Mouse (Mus musculus) forebrain, postnatal 0 days (tissue): ENCODE data around the gene Btrc. TPM values are rescaled to one million over a fixed set of nuclear protein-coding genes. Genes with fewer than 3 reads are reported as not detected.
"Not testable (repeated sequence)": the region's sequence is repeated elsewhere in the genome, so short reads cannot be mapped to it uniquely, and the experiment has no call there.

Source experiments
- ATAC-seq: fragments of 200-750 bp; cut with Nextera tagmentation; 2 replicates; pipeline ENCODE4 v1.8.0; 2017; ENCODE audit warnings: mild to moderate bottlenecking, moderate library complexity
- DNase-seq: peaks from one replicate; pipeline ENCODE4 v3.0.0-alpha.2; 2015
- H3K27ac ChIP-seq: fragments of 300-500 bp; sonication (generic); 2 replicates; pipeline ENCODE4 v1.5.1; 2014; ENCODE audit warnings: low read depth, mild to moderate bottlenecking, antibody characterized with exemption, low read length, moderate library complexity, mixed read lengths
- H3K27me3 ChIP-seq: fragments of 300-500 bp; sonication (generic); 2 replicates; pipeline ENCODE4 v1.6.1; 2014; ENCODE audit warnings: mild to moderate bottlenecking, low read length, mixed read lengths; ENCODE audit not compliant: insufficient read depth
- H3K36me3 ChIP-seq: fragments of 300-500 bp; sonication (generic); 2 replicates; pipeline ENCODE4 v1.6.1; 2014; ENCODE audit warnings: mild to moderate bottlenecking, moderate library complexity; ENCODE audit not compliant: insufficient read depth
- H3K4me1 ChIP-seq: fragments of 300-500 bp; sonication (generic); 2 replicates; pipeline ENCODE4 v1.6.1; 2014; ENCODE audit warnings: antibody characterized with exemption; ENCODE audit not compliant: insufficient read depth
- H3K4me2 ChIP-seq: fragments of 300-500 bp; sonication (generic); 2 replicates; pipeline ENCODE4 v1.6.1; 2014; ENCODE audit warnings: low read depth, mild to moderate bottlenecking, moderate library complexity
- H3K4me3 ChIP-seq: fragments of 300-500 bp; sonication (generic); 2 replicates; pipeline ENCODE4 v1.5.1; 2014; ENCODE audit warnings: low read depth, low read length, mixed read lengths
- H3K9ac ChIP-seq: fragments of 300-500 bp; sonication (generic); 2 replicates; pipeline ENCODE4 v1.6.1; 2014; ENCODE audit warnings: mild to moderate bottlenecking
- H3K9me3 ChIP-seq: fragments of 300-500 bp; sonication (generic); 2 replicates; pipeline ENCODE4 v1.6.1; 2016; ENCODE audit warnings: low read length
- CTCF ChIP-seq: sonication (generic); IDR thresholded peaks from 2 replicates; pipeline ENCODE4 v1.5.1; 2016; ENCODE audit warnings: antibody characterized with exemption, control low read depth, low read depth
- WGBS: fragments of 180-500 bp; shearing (Covaris S2); extraction: QIAGEN DNeasy Blood & Tissue Kit; methylation state at CpG from one replicate; pipeline ENCODE4 v1.1.7; 2014; 5-methylcytosine and 5-hydroxymethylcytosine counted together
- polyA plus RNA-seq: library from polyadenylated mRNA; unstranded; fragments of >200 nt; fragmentation: Nextera tagmentation; extraction: Ambion mirVana; gene quantifications from 2 replicates; pipeline ENCODE4 v1.2.1, GENCODE M21; 2015
- total RNA-seq: library from RNA; depleted of rRNA; stranded (reverse); fragments of >200 nt; gene quantifications from 2 replicates; pipeline ENCODE4 v1.2.3, GENCODE M21; 2014

Btrc gene
- total and polyA plus RNA-seq, 2 experiments from 2014 or later = 46.9 to 64.7 TPM

DNA sequence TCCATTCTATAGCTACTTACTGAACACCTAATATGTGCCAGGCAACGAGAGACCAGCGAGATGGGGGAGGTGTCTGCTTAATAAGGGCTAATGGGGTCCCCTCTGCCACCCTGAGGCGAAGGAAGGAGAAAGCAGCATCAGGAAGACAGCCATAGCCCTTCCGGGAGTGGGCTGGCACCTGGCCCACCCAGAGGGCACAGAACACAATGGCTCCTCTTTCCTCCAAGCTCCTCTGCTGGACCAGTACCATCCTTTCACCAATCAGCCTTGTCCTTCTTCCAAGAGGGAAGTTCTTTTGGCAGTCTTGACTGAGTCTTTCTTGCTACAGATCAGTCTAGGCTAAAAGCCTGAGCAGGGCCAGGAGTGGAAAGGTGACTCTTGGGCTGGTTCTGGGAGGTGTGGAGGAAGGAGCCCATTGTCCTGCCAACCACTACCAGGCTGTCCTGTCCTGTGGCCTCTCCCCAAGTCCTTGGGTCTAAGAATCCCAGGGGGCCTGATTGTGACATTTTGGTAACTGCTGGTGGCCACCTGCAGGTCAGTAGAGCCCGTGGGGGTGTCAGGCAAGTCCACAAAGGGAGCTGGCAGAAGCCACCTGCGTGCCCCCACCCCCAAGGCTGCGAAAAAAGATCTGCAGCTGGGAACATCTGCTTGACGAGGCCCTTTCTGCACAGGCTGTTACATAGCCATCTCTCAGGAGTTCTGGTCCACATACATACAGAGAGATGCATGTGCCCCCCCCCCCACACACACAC is 177.3 kb downstream of the Btrc start:
- peaks cover 10% of the 10 kb centered on the region for H3K4me1 ChIP-seq
- 17% methylated on average over 8 of the region's 8 CpGs for WGBS
- no peaks in the 10 kb centered on the region for H3K36me3 ChIP-seq
- DNase-seq = peak; percentile 35
- no peaks in the 10 kb centered on the region for H3K9me3 ChIP-seq
- peak overlapping the region; percentile 40 for H3K4me3 ChIP-seq
- ATAC-seq = peak; percentile 42
- H3K4me2 ChIP-seq = peak overlapping the region; percentile 78
- TF ChIP-seq CTCF = peak; percentile 10; the same call in 1 of the 2 replicates
- H3K27ac ChIP-seq = peak overlapping the region; percentile 69
- peak overlapping the region; percentile 66 for H3K9ac ChIP-seq
- H3K27me3 ChIP-seq = 0 out of 2 replicates have a peak, but pooled peaks cover 2% of the 10 kb centered on the region

DNA sequence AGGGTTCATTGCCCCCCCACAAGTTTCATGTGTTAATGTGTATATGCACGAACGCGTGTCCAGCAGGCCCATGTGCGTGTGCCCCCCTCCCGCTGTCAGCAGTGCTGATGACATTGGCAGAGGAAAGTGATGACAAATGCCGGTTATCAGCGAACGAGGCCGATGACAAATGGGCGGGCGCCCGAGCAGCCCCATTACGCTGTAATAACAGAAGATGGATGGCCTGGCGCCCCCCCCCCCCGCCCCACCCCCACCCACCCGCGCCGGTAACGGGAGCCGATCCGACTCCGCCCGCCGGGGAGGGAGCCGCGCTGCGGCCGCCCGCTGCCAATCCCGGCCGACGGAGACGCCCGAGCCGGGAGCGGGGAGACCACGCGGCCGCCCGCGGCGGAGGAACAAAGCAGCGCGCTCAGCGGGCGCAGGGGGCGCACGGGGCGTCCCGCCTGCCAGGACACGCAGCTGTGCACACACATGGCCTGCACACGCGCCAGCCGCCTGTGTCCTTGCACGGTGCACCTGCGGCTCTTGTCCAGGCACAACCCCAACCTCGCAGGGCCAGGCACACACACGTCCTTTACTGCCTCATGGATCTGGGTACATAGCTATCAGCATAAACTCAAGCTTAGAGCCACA is 178.0 kb downstream of the Btrc start:
- peak overlapping the region; percentile 69 for H3K27ac ChIP-seq
- ATAC-seq = peak; percentile 71
- peak; percentile 84 for DNase-seq
- peak overlapping the region; percentile 40 for H3K4me3 ChIP-seq
- TF ChIP-seq CTCF = peak; percentile 50; the same call in 1 of the 2 replicates
- peak overlapping the region; percentile 78 for H3K4me2 ChIP-seq
- no peaks in the 10 kb centered on the region for H3K36me3 ChIP-seq
- peaks cover 3% of the 10 kb centered on the region; the same call in 1 of the 2 replicates for H3K27me3 ChIP-seq
- H3K4me1 ChIP-seq = peaks cover 10% of the 10 kb centered on the region
- 0% methylated on average over 42 of the region's 58 CpGs for WGBS
- no peaks in the 10 kb centered on the region for H3K9me3 ChIP-seq
- H3K9ac ChIP-seq = peak overlapping the region; percentile 66

GRCm38 (mm10) chr19:45542061-45542460 is 178.5 kb downstream of the Btrc start:
- Histone ChIP-seq H3K27ac (peak overlapping the region; percentile 69), H3K4me1 (peaks cover 10% of the 10 kb centered on the region), H3K27me3 (peaks cover 8% of the 10 kb centered on the region; the same call in 1 of the 2 replicates), H3K9me3 (no peaks in the 10 kb centered on the region), H3K4me2 (peak overlapping the region; percentile 78), H3K9ac (peak overlapping the region; percentile 66), H3K36me3 (no peaks in the 10 kb centered on the region), H3K4me3 (peak overlapping the region; percentile 40)
- no peak; the same call in 1 of the 2 replicates for TF ChIP-seq CTCF
- ATAC-seq (no peak), DNase-seq (no peak)
- 17% methylated on average over 3 of the region's 3 CpGs for WGBS

DNA sequence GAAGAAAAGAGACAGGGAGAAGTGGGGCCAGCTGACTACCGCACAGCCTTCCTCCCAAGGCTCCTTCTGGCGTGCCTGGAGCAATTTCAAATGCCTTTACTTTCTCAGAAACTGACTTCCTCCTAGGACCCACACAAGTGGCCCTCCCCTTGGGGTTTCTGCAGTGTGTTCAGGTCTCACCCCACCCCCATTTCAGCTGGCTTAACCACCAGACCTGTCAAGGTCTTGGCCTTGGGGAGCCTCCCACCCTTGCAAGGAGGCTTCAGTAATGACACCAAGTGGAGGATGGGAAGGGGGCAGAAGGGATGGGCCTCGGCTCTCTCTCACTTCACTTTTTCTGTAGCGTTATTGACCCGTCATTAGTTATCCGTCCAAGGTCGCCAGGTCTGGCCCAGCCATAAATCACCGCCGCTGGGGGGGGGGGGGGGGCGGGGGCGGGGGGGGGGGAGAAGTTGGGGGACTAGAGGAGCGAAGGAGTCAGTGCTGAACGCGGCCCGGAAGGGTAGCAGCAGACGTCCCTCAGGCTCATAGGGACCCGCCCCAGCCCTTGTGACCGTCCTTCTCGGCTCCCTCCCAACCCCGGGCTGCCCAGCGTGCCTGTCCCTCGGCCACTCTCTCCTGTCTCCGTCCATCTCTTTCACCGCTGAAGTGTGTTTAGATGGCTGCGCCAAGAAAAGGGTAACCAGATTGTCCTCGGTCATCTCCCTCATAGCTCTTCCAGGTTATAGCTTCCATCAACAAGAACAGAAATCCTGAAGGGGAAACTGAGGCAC is 180.8 kb downstream of the Btrc start:
- no peak overlapping the region for H3K27ac ChIP-seq

DNA sequence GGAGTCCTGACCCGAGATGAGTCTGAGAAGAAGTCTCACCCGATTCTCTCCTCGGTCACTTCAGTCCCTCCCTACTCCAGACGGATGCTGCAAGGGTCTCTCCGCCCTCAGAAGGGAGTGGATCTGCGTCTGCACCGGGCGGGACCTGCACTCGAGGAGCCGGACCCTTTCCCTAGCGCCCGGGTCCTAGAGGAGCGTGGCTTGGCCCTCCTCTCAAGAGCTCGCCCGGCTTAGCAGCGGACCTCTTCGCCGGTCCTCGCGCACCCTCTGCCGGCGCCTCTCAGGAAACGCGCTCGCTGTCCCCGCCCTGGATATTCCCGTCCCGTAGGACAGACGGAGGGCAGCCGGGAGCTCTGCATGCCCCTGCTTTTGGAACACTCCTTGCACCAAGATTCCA is 181.4 kb downstream of the Btrc start:
- TF ChIP-seq CTCF = peak; percentile 96
- H3K9ac ChIP-seq = peak overlapping the region; percentile 42
- peak overlapping the region; percentile 30 for H3K4me3 ChIP-seq
- peaks cover 10% of the 10 kb centered on the region for H3K4me1 ChIP-seq
- DNase-seq (peak; percentile 89), ATAC-seq (peak; percentile 72)
- no peaks in the 10 kb centered on the region for H3K9me3 ChIP-seq
- H3K4me2 ChIP-seq = peak overlapping the region; percentile 70
- under 1% methylated on average over 30 of the region's 30 CpGs for WGBS
- H3K27me3 ChIP-seq = peaks cover 12% of the 10 kb centered on the region
- no peak overlapping the region for H3K27ac ChIP-seq
- no peaks in the 10 kb centered on the region for H3K36me3 ChIP-seq

More for the DNA sequence above, 180.8 kb downstream of the Btrc start:
- peak overlapping the region; percentile 70 for H3K4me2 ChIP-seq
- under 1% methylated on average over 22 of the region's 26 CpGs for WGBS
- DNase-seq (no peak), ATAC-seq (no peak)
- no peaks in the 10 kb centered on the region for H3K9me3 ChIP-seq
- H3K4me3 ChIP-seq = peak overlapping the region; percentile 30
- peak overlapping the region; percentile 42 for H3K9ac ChIP-seq
- H3K36me3 ChIP-seq = no peaks in the 10 kb centered on the region
- H3K4me1 ChIP-seq = peaks cover 10% of the 10 kb centered on the region
- peaks cover 12% of the 10 kb centered on the region for H3K27me3 ChIP-seq
- TF ChIP-seq CTCF = no peak

GRCm38 (mm10) chr19:45548196-45548595 is 184.7 kb downstream of the Btrc start:
- not testable (repeated sequence) for H3K36me3 ChIP-seq, DNase-seq, H3K27ac ChIP-seq, H3K4me3 ChIP-seq, H3K9ac ChIP-seq, ATAC-seq, H3K9me3 ChIP-seq, H3K4me2 ChIP-seq, H3K4me1 ChIP-seq
- peaks cover 12% of the 10 kb centered on the region for H3K27me3 ChIP-seq
